Mouse (Mus musculus): Measurements from ENCODE around the gene Nanp.

DNA sequence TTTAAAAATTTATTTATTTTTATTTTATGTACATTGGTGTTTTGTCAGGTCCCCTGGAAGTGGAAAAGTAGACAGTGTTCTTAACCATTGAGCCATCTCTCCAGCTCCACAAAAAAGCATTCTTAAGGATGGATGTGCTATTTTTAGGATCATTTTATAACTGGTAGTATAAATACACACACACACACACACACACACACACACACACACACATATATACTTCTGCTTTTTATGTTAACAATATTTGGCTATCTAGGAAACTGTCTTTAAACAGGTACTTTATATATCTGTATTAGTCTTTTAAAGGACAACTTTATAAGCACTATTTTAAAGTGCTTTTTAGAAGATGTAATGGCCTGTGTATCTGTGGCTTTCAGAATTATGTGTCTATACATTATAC, 57.1 kb downstream of the Nanp start:
- TF ChIP-seq FLI1 (IDR thresholded peaks at IDR 0.05; ENCODE audit: low read length) (no peak), GATA1 (IDR thresholded peaks at IDR 0.05; ENCODE audit: borderline replicate concordance, low read length) (no peak)
